Mouse (Mus musculus): ENCODE results near the gene Milr1.

The Milr1 gene

DNA sequence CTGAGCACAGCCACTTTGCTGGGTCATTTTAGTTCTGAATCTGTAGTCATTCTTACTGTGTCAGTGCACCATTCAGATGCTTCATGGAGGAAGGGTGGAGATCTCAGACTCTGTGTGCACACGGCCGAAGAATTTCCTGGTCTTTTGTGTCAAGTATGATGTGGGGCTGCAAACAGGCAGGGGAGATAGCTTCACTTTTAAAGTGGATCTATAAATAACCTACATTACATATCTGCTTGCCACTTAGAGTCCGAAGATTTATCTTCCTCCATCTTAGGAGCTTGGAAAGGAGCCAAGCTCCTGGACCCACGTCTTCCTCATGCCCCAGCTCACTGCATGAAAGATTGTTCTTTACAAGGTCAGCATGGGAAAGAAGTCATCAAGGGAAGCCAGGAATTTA, 20.3 kb upstream of the Milr1 start:
- in situ Hi-C loops (cut with MseI, MboI) = no loop called here

DNA sequence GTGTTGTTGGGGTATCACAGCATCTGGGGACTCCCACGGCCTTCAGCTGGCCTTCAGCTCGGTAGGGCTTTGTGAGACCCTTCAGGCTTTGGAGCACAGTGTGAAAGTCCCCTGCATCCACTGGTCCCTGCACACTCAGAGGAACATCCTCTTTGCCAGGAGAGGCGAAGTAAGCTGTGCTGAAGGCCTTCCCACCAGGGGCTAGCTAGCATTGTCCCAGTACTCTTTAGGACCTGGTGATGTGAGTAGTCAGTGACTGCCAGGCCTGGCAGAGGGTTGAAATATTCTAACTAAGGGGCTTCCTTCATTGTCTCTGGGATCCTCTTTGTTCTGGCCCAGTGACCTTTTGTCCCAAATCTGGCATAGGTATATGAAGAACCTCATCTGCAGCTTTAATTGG, 14.4 kb upstream of the Milr1 start:
- in situ Hi-C loops (cut with MseI, MboI) = no loop called here

DNA sequence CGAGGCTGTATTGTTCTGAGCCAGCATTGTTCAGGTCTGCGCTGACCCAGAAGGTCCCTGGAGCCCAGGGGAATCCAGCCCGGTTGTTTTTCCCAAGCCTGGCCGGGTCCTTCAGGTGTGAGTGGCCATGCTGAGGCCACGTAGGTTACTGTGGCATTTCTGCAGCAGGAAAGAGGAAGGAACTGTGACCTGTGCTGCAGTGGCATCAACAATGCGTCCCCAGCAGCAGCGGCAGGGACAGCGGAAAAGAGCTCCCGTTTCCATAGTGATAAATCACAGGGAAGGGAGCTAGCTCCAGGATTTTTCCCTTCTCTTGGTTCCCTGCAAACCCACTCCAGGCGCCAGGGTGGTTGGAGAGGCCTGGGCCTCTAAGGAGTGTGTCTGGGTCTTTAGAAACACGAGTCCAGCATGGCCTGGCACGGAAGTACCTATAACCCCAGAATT, 13.8 kb upstream of the Milr1 start:
- in situ Hi-C loops (cut with MseI, MboI) = no loop called here

DNA sequence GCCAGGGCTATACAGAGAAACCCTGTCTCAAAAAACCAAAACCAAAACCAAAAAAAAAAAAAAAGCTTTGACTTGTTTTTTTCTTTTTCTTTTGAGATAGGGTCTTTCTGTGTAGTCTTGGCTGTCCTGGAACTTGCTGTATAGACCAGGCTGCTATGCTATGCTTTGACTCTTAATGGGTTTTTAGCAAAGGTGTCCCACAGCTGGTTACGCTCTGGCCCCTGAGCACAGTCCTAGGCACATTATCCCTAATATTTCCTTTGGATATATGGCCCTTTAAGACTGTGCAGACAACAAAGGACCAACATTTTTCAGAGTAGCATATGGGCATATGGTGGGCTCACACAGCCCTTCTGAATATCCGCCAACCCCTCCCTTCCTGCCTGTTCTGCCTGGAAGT, 11.9 kb upstream of the Milr1 start:
- in situ Hi-C loops (cut with MseI, MboI) = no loop called here

DNA sequence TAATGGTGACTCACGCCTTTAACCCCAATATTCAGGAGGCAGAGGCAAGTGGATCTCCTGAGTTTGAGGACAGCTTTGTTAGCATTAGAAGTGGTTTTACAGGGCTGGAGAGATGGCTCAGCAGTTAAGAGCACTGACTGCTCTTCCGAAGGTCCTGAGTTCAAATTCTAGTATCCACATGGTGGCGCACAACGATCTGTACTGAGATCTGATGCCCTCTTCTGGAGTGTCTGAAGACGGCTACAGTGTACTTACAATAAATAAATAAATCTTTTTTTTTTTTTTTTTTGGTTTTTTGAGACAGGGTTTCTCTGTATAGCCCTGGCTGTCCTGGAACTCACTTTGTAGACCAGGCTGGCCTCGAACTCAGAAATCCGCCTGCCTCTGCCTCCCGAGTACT, 10.3 kb upstream of the Milr1 start:
- in situ Hi-C loops (cut with MseI, MboI) = loop anchor here (5.0 to 10.0 kb wide), 3 partner anchors 58 to 226 kb away; no protein-coding TSS in a partner anchor

DNA sequence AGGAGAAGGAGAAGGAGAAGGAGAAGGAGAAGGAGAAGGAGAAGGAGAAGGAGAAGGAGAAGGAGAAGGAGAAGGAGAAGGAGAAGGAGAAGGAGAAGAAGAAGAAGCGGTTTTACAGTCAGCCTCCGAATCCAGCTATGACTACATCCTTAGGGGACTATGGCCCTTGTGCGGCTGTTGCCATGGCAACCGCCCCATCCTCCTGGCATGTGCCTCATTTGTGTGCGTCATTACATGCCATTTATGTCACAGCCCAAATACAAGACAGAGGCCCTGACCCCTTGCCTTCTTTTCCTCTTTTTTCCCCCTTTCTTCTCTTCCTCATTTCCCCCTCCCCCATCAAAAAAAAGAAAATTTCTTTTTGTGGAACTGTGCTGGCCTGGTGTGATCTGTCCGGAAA, 9.8 kb upstream of the Milr1 start:
- in situ Hi-C loops (cut with MseI, MboI) = loop anchor here (5.0 to 10.0 kb wide), 3 partner anchors 59 to 226 kb away; no protein-coding TSS in a partner anchor

DNA sequence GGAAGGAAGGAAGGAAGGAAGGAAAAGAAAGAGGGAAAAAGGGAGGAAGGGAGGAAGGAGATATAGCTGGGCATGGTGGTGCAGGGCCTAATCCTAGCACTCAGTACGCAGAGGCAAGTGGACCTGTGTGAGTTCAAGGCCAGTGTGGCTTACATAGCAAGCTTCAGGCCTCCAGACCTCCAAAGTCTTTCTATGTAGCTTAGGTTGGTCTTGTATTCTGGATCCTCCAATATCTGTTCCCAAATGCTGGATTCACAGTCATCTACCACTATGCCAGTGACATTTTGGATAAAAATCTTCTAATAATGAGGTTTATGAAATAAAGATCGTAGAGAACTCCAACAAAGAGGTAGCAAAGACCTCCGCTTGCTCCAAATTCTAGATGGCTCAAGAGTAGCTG, 9.2 kb upstream of the Milr1 start:
- in situ Hi-C loops (cut with MseI, MboI) = loop anchor here (5.0 to 10.0 kb wide), 3 partner anchors 60 to 227 kb away; no protein-coding TSS in a partner anchor

DNA sequence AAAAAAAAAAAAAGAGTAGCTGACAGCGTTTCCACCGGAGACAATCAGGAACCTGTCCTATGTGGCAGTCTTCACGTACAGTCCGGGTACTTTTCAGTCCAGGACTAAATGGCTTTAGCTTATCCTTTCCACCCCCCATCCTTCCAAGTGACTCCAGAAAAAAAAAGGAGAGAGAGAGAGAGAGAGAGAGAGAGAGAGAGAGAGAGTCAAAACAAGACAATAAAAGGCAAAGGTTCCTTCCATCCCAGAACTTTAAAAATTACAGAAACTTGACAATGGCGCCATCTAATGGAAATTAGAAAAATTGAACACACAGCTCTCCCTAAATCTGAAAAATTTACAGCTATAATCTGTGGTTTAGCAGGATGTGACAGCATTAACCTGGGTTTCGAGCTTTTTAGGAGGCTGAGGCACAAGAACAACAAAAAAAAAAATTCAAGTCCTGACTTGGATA, 8.6 kb upstream of the Milr1 start:
- in situ Hi-C loops (cut with MseI, MboI) = loop anchor here (5.0 to 10.0 kb wide), 3 partner anchors 60 to 228 kb away; no protein-coding TSS in a partner anchor

DNA sequence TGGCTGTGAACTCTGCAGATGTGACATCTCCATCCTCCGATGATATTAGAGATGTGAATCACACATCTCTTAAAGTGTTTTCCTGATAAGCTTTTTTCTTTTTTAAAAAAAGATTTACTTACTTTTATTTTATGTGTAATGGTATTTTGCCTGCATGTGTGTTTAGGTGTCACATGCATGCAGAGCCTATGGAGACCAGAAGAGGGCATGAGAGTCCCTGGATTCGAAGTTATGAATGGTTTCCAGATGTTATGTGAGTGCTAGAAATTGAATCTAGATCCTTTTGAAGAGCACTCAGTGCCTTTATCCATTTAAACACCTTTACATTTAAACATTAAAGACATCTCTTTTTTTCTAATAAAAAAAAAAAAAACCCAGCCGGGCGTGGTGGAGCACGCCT, 6.1 kb upstream of the Milr1 start:
- in situ Hi-C loops (cut with MseI, MboI) = loop anchor here (5.0 to 10.0 kb wide), 3 partner anchors 63 to 230 kb away; no protein-coding TSS in a partner anchor

DNA sequence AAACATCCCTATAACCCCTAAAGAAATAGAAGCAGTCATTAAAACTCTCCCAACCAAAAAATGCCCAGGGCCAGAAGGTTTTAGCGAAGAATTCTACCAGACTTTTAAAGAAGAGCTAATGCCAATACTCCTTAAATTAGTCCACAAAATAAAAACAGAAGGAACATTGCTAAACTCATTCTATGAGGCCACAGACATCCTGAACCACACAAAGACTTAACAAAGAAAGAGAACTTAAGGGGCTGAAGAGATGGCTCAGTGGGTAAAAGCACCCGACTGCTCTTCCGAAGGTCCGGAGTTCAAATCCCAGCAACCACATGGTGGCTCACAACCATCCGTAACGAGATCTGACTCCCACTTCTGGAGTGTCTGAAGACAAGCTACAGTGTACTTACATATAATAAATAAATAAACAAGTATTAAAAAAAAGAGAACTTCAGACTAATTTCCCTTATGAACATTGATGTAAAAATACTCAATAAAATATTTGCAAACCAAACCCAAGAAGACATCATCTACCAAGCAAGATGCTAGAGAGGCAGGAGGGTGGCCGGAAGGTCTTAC, 1.4 kb upstream of the Milr1 start:
- in situ Hi-C loops (cut with MseI, MboI) = loop anchor here (10.0 kb wide), 1 partner anchor 235 kb away; no protein-coding TSS in a partner anchor

DNA sequence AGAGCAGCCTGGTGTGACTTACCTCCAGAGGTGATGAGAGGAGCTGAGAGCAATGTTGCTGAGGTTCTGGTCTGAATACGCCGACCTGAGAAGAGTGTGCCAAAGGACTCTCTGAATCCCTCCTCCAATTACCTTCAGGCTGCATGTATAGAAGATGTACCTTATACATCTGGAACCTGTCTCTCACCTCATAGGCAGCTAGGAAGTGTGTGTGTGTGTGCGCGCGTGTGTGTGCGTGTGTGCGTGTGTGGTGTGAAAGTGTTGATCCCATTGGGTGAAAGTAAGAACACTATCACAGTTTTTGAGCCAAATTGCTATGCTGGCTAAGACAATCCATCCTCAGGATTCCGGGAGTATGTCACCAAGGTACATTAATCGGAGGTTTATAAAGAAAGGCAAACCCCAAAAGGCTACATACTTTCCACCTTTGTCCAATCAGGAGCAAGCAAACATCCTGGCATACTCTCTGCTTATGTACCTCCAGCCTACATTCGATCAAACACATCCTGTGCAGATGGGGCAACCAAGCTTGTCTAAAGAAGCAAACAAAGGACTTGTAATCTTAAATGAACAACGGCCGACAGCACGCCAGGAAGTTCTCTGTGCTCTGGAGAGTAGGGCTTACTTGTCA, 790 bp upstream of the Milr1 start, which contains the start of gene Pecam1:
TSS of gene Pecam1 (minus strand) at position 508 of the 631 bp plus-strand sequence.
- in situ Hi-C loops (cut with MseI, MboI) = loop anchor here in 1 of 2 experiments (10.0 kb wide), 1 partner anchor 235 kb away; no protein-coding TSS in a partner anchor

DNA sequence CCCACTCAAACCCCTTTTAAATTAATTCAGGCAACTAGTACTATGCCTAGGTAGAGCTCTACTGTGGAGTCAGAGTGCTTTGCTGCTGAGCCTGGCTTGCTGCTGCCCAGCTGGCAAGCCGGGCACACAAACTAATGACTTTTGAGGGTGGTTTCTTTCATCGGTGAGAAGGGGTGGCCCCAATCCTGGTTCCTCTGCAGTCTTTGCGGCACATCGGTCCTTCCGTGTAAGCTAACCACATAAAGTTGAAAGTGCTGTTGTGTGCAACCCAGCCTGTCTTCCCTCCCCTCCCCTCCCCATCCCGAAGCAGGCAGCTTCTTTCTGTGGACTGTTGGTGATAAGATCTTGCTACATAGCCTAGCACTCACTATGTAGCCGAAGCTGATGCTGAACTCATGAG, 1.1 kb downstream of the Milr1 start:
- in situ Hi-C loops (cut with MseI, MboI) = loop anchor here in 1 of 2 experiments (10.0 kb wide), 1 partner anchor 237 kb away; no protein-coding TSS in a partner anchor

DNA sequence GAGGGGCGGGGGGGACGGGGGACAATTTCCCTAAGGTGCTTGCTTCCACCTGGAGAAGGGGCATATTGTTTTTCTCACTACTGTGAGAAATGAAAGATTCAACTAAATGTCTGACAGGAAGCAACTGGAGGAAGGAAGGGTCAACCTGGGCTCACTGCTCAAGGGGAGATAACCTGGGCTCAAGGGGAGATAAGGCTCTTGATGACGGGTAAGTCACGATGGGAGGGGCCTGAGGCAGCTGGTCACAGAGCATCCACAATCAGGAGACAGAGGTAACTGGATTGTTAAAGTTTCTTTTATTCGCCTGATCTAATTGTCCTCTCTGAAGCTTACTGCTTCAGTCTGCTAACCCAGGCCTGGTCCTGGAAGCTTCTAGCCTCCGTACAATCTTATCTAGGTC, 2.3 kb downstream of the Milr1 start:
- in situ Hi-C loops (cut with MseI, MboI) = loop anchor here in 1 of 2 experiments (10.0 kb wide), 1 partner anchor 239 kb away; no protein-coding TSS in a partner anchor

DNA sequence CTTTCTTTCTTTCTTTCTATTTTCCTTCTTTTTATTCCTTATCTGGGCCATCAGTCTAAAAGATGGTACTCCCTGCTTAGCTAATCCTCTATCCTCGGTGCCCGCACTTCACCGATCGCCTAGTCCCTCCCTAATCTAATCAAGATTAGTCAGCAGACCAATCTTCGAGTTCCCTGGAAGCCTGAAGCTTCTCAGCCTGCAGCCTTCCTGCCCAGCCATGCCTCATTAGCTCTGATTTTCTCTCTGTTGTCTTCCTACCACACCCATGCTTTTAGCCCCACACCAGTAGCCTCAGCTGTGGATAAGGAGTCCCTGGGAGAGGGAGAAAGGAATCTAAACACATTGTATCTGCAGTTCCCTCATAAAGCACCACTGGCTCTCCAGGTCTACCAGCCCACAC, 4.6 kb downstream of the Milr1 start:
- in situ Hi-C loops (cut with MseI, MboI) = loop anchor here in 1 of 2 experiments (10.0 kb wide), 1 partner anchor 241 kb away; no protein-coding TSS in a partner anchor

DNA sequence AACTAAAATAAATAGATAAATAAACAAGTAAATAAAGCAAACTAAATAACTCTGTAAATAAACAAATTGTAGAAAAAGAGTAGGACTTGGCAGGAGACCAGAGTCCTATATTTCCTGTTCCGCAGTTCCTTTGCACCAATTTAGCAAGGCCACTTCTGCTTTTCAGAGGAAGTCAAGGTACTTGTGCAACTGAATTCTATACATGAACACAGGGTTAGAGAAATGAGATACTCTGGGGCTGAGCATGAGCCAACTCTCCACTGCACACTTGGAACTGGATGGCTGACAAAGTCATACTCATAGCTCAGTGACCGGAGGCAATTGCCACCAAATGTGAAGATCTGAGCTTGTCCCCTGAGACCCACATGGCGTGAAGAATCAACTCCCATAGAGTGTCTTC, 8.0 kb downstream of the Milr1 start:
- in situ Hi-C loops (cut with MseI, MboI) = loop anchor here in 1 of 2 experiments (10.0 kb wide), 1 partner anchor 244 kb away; no protein-coding TSS in a partner anchor

DNA sequence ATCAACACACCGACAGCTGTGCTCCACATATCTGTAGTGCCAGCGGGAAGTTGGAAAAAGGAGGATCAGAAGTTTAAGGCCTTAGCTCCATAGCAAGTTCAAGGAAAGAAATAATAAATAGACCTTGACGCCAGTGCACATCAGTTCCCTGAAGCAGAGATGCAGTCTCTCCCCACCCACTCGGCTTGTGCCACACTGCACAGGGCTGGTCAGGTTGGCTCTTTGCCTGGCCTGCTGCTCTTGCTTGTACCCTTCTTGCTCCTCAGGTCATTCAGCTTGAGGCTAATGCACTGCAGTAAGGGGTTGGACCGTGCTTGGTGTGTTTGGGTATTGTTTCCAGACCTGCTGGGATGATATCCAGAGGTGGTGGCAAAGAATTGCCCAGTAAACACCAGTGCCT, 9.5 kb downstream of the Milr1 start:
- in situ Hi-C loops (cut with MseI, MboI) = no loop called here

DNA sequence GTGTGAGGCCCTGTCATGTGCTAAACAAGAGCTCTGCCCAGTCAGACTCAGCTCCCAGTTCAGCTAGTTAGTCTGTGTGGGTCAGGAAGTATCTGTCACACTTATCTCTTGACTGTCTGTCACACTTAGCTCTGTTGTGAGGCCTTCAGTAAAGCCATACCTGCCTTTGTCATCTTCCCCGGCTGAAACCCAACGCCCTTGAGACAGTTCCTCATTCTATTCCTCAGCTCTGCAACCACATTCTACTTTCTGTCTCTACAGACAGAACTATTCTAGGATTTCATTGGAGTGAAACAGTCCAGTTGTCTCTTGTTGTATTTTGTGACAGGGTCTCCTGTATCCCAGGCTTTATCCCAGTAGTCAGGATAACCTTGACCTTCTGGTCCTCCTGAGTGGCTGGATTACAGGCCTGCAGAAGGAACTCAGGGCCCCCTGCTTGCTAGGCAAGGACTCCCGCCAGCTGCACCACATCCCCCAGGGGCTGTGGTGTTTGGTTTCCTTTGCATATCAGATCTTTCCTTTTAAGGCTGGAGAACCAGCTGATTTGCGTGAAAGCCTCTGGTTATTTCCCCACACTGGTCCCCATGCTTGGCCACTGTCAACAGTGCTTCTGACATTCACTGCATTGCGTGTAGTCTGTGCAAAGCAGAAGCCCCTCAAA, 11.2 kb downstream of the Milr1 start:
- in situ Hi-C loops (cut with MseI, MboI) = no loop called here

DNA sequence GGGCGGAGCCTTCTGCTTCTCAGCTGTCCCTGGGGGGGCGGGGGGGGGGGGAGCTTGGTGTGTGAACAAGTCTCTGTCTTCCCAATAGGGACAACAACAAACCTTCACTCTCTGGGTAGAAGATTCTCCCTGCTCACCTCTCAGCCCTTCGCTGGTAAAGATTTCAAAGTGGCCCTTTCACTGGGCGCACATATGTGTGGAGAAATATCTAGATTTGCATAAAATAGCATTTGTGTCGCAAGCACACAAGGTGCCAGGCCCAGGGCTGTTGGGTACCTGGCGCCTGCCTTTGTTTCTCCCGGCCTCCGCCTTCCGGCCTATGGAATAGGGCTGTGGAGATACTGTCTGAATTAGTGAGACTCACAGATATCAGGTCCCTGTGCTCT, 11.8 kb downstream of the Milr1 start:
- in situ Hi-C loops (cut with MseI, MboI) = no loop called here

DNA sequence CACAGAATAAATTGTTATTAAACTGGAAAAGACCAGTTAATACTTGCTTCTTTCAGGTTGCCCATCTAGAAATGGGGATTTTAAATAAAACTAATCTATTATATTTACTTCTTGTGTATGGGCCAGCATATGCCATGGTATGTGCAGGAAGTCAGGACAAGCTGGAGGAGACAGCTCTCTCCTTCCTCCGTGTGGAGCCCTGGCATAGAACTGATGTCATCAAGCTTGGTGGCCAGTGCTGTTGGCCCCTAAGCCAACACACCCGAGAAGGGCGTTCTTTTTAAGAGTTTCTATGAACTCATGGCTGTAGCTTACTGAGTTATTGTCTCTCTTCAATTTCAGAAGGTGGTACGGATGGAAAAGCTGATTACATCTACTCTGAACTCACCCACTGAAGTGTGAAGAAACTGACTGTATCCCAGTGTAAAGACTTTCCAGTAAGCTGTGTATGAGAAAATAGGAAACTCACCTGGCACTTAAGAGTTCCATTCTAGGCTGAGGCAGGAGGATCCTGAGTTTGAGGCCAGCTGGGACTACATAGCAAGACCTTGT, 15.7 kb downstream of the Milr1 start:
- in situ Hi-C loops (cut with MseI, MboI) = no loop called here

DNA sequence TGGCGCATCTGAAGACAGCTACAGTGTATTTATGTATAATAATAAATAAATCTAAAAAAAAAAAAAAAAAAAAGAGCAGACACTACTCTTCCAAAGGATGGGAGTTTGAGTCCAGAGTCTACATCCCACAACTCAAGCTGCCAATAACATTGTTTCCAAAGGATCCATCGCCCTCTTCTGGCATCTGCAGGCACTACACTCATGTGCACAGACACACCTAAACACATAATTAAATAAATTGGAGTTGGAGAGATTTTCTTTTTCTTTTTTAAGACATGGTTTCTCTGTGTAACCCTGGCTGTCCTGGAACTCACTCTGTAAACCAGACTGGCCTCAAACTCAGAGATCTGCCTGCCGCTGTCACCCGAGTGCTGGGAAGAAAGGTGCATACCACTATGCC, 16.5 kb downstream of the Milr1 start:
- in situ Hi-C loops (cut with MseI, MboI) = no loop called here

DNA sequence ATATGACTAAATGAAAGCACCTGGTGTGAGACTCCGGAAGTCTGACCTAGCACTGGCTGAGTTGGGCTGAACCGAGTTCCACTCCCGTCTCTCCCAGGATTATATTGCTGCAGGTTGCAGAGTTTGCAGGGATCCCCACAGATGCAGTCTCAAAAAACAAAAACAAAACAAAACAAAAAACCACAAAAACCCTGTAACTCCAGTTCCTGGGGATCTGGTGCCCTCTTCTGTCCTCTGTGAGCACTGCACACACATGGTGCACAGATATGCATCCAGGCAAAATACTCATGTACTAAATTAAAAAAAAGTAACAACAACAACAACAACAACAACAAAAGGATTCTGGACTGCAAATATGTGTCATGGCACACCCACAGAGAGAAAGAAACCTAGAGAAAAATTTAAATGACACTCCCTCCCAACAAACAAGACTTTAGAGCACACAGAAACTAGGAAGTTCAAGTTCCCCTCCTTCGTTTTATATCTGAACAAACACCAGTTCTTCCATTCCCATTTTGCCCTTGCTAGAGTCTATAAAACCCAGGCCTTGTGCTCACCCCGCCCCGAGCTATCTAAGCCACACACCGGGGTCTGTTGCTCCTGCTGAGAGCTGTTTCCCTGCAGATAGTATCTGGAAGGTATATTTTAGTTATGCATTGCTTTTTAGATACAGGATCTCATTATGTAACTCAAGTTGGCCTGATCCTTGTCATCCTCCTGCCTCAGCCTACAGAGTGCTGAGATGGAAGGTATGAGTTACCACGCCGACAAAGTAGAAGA, 19.4 kb downstream of the Milr1 start:
- in situ Hi-C loops (cut with MseI, MboI) = no loop called here

Data from mouse trophoblast stem cell (cell line).